Mouse (Mus musculus) 416B (cell line): Measurements from ENCODE around the gene Dbndd2.
A peak's percentile ranks its signal among the peaks of the same experiment; 100 is the strongest.

Experiments used
- DNase-seq: peaks from one replicate; pipeline ENCODE4 v3.0.0; 2011; ENCODE audit warnings: low read depth

Gene Dbndd2

GRCm38 (mm10) chr2:164500511-164500910, 14.6 kb downstream of the Dbndd2 start:
- DNase-seq, result no peak

- no peak for DNase-seq
Measured at GRCm38 (mm10) chr2:164504919-164505318, 19.0 kb downstream of the Dbndd2 start.

- no peak for DNase-seq
Measured at GRCm38 (mm10) chr2:164505619-164506347, 19.9 kb downstream of the Dbndd2 start.

- DNase-seq, result no peak
Measured at GRCm38 (mm10) chr2:164507811-164508210, 21.9 kb downstream of the Dbndd2 start.

GRCm38 (mm10) chr2:164510621-164511190, 24.8 kb downstream of the Dbndd2 start:
- no peak for DNase-seq

GRCm38 (mm10) chr2:164512121-164512909, 26.4 kb downstream of the Dbndd2 start:
- DNase-seq, result no peak

GRCm38 (mm10) chr2:164513389-164513788, 27.5 kb downstream of the Dbndd2 start:
- DNase-seq, result peak; percentile 68

GRCm38 (mm10) chr2:164514916-164515315, 29.0 kb downstream of the Dbndd2 start:
- no peak for DNase-seq

- no peak for DNase-seq
Measured at GRCm38 (mm10) chr2:164515897-164516296, 30.0 kb downstream of the Dbndd2 start.

- peak; percentile 55 for DNase-seq
Measured at GRCm38 (mm10) chr2:164516592-164516991, 30.7 kb downstream of the Dbndd2 start.

- peak; percentile 68 for DNase-seq
Measured at GRCm38 (mm10) chr2:164517485-164518221, 31.7 kb downstream of the Dbndd2 start.

GRCm38 (mm10) chr2:164518266-164519170, 32.6 kb downstream of the Dbndd2 start:
- DNase-seq, result no peak

GRCm38 (mm10) chr2:164519171-164519526, 33.2 kb downstream of the Dbndd2 start:
- DNase-seq, result no peak

GRCm38 (mm10) chr2:164520782-164521181, 34.9 kb downstream of the Dbndd2 start:
- peak; percentile 82 for DNase-seq

- DNase-seq, result peak; percentile 99
Measured at GRCm38 (mm10) chr2:164521841-164522240, 35.9 kb downstream of the Dbndd2 start.

- DNase-seq, result peak; percentile 80
Measured at GRCm38 (mm10) chr2:164522280-164522679, 36.4 kb downstream of the Dbndd2 start.

- DNase-seq, result no peak
Measured at GRCm38 (mm10) chr2:164523301-164523773, 37.4 kb downstream of the Dbndd2 start.

GRCm38 (mm10) chr2:164528557-164528956, 42.7 kb downstream of the Dbndd2 start:
- DNase-seq, result peak; percentile 26

- DNase-seq, result peak; percentile 71
Measured at GRCm38 (mm10) chr2:164531169-164531568, 45.3 kb downstream of the Dbndd2 start.

GRCm38 (mm10) chr2:164534315-164534714, 48.4 kb downstream of the Dbndd2 start:
- DNase-seq, result no peak

- no peak for DNase-seq
Measured at GRCm38 (mm10) chr2:164537003-164537402, 51.1 kb downstream of the Dbndd2 start.
